Mouse (Mus musculus): ENCODE data around the gene Rnls.

Rnls gene

GRCm38 (mm10) chr19:33102008-33102782, 289.9 kb downstream of the Rnls start:
- DNase-seq (ENCODE audit: low spot score), result no peak

GRCm38 (mm10) chr19:33101093-33102007, 290.7 kb downstream of the Rnls start:
- DNase-seq (ENCODE audit: low spot score), result no peak

- no peak for DNase-seq (ENCODE audit: low spot score)
Measured at GRCm38 (mm10) chr19:33100598-33100997, 291.5 kb downstream of the Rnls start.

GRCm38 (mm10) chr19:33100031-33100430, 292.1 kb downstream of the Rnls start:
- DNase-seq (ENCODE audit: low spot score), result peak; percentile 16

GRCm38 (mm10) chr19:33099201-33099788, 292.8 kb downstream of the Rnls start:
- DNase-seq (ENCODE audit: low spot score), result no peak

GRCm38 (mm10) chr19:33097691-33098090, 294.4 kb downstream of the Rnls start:
- no peak for DNase-seq (ENCODE audit: low spot score)

GRCm38 (mm10) chr19:33096581-33096980, 295.5 kb downstream of the Rnls start:
- no peak for DNase-seq (ENCODE audit: low spot score)

- DNase-seq (ENCODE audit: low spot score), result no peak
Measured at GRCm38 (mm10) chr19:33092575-33092974, 299.5 kb downstream of the Rnls start.

- no peak for DNase-seq (ENCODE audit: low spot score)
Measured at GRCm38 (mm10) chr19:33091324-33091723, 300.8 kb downstream of the Rnls start.

GRCm38 (mm10) chr19:33088868-33089267, 303.2 kb downstream of the Rnls start:
- DNase-seq (ENCODE audit: low spot score), result no peak

- DNase-seq (ENCODE audit: low spot score), result no peak
Measured at GRCm38 (mm10) chr19:33087961-33088360, 304.1 kb downstream of the Rnls start.

Measured in MN1 (cell line).